Mouse (Mus musculus) lung, embryonic 14.5 days (tissue): ENCODE data around the gene Zeb2. TPM values are rescaled to one million over a fixed set of nuclear protein-coding genes. Genes with fewer than 3 reads are reported as not detected.

Experiments used
- ATAC-seq: fragments of 200-750 bp; cut with Nextera tagmentation; 2 replicates; pipeline ENCODE4 v1.8.0; 2017; ENCODE audit warnings: mild to moderate bottlenecking, moderate TSS enrichment, moderate library complexity; ENCODE audit not compliant: insufficient read depth
- DNase-seq: peaks from one replicate; pipeline ENCODE4 v3.0.0-alpha.2; 2015
- H3K27ac ChIP-seq: fragments of 300-500 bp; sonication (generic); 2 replicates; pipeline ENCODE4 v1.5.1; 2014; ENCODE audit warnings: low read depth, mild to moderate bottlenecking, moderate library complexity
- H3K27me3 ChIP-seq: fragments of 300-500 bp; sonication (generic); 2 replicates; pipeline ENCODE4 v1.6.1; 2014; ENCODE audit warnings: low read length, control low read depth; ENCODE audit not compliant: insufficient read depth
- H3K36me3 ChIP-seq: fragments of 300-500 bp; sonication (generic); 2 replicates; pipeline ENCODE4 v1.6.1; 2014; ENCODE audit warnings: control low read depth; ENCODE audit not compliant: insufficient read depth
- H3K4me1 ChIP-seq: fragments of 300-500 bp; sonication (generic); 2 replicates; pipeline ENCODE4 v1.6.1; 2014; ENCODE audit warnings: antibody characterized with exemption, control low read depth; ENCODE audit not compliant: insufficient read depth
- H3K4me2 ChIP-seq: fragments of 300-500 bp; sonication (generic); 2 replicates; pipeline ENCODE4 v1.6.1; 2014; ENCODE audit warnings: mild to moderate bottlenecking
- H3K4me3 ChIP-seq: fragments of 300-500 bp; sonication (generic); 2 replicates; pipeline ENCODE4 v1.5.1; 2014; ENCODE audit warnings: low read depth, low read length
- H3K9ac ChIP-seq: fragments of 300-500 bp; sonication (generic); 2 replicates; pipeline ENCODE4 v1.6.1; 2014
- H3K9me3 ChIP-seq: fragments of 300-500 bp; sonication (generic); 2 replicates; pipeline ENCODE4 v1.6.1; 2016; ENCODE audit warnings: low read depth, low read length, control low read depth
- CTCF ChIP-seq: IDR thresholded peaks from 2 replicates; pipeline ENCODE4 v1.5.1; 2016; ENCODE audit warnings: antibody characterized with exemption, low read depth
- WGBS: fragments of 180-500 bp; shearing (Covaris S2); extraction: QIAGEN DNeasy Blood & Tissue Kit; methylation state at CpG from one replicate; pipeline ENCODE4 v1.1.7; 2014; 5-methylcytosine and 5-hydroxymethylcytosine counted together
- polyA plus RNA-seq: library from polyadenylated mRNA; unstranded; fragments of >200 nt; fragmentation: Nextera tagmentation; extraction: Ambion mirVana; gene quantifications from 2 replicates; pipeline ENCODE4 v1.2.1, GENCODE M21; 2014

Zeb2 gene
- polyA plus RNA-seq, 1 experiment from 2014 or later = 90.4 TPM

GRCm38 (mm10) chr2:45077938-45078487, 39.2 kb downstream of the Zeb2 start:
- H3K4me3 ChIP-seq = no peak overlapping the region
- no peak for TF ChIP-seq CTCF
- ATAC-seq (no peak), DNase-seq (peak; percentile 46)
- H3K27ac ChIP-seq = no peak overlapping the region
- H3K9ac ChIP-seq = no peak overlapping the region
- H3K27me3 ChIP-seq = no peaks in the 10 kb centered on the region
- 44% methylated on average over 3 of the region's 3 CpGs for WGBS
- no peaks in the 10 kb centered on the region for H3K9me3 ChIP-seq
- H3K36me3 ChIP-seq = peaks cover 38% of the 10 kb centered on the region; the same call in 1 of the 2 replicates
- H3K4me2 ChIP-seq = no peak overlapping the region
- peaks cover 3% of the 10 kb centered on the region; the same call in 1 of the 2 replicates for H3K4me1 ChIP-seq

DNA sequence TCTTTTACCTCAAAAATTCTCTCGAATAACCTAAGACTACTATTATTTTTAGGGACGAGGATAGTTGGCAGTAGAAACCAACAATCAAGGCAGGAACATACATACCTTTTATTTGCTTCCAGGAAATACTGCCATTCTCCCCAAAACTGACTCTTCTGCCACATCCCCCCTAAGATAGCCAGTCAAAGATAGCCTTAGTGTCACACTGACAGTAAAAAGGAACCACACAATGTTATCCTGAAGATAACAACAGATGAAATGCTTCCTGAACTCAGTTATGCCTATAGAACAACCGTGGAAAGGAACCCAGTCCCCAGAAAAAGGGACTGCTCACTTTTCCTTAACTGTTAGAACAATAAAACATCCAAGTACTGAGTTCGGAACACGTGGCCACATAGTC, 39.8 kb downstream of the Zeb2 start:
- no peak overlapping the region for H3K9ac ChIP-seq
- peaks cover 37% of the 10 kb centered on the region; the same call in 1 of the 2 replicates for H3K36me3 ChIP-seq
- no peak overlapping the region for H3K4me3 ChIP-seq
- DNase-seq = no peak
- no peak for TF ChIP-seq CTCF
- ATAC-seq = no peak
- 82% methylated on average over 5 of the region's 5 CpGs for WGBS
- no peaks in the 10 kb centered on the region for H3K27me3 ChIP-seq
- H3K4me1 ChIP-seq = peaks cover 5% of the 10 kb centered on the region; the same call in 1 of the 2 replicates
- H3K4me2 ChIP-seq = no peak overlapping the region
- H3K9me3 ChIP-seq = no peaks in the 10 kb centered on the region
- no peak overlapping the region for H3K27ac ChIP-seq

- H3K4me2 ChIP-seq = no peak overlapping the region
- no peak for DNase-seq
- TF ChIP-seq CTCF = no peak
- peaks cover 6% of the 10 kb centered on the region; the same call in 1 of the 2 replicates for H3K4me1 ChIP-seq
- no peaks in the 10 kb centered on the region for H3K27me3 ChIP-seq
- peaks cover 38% of the 10 kb centered on the region; the same call in 1 of the 2 replicates for H3K36me3 ChIP-seq
- H3K27ac ChIP-seq = no peak overlapping the region
- no peak overlapping the region for H3K9ac ChIP-seq
- no peaks in the 10 kb centered on the region for H3K9me3 ChIP-seq
- ATAC-seq = no peak
- H3K4me3 ChIP-seq = no peak overlapping the region
- WGBS = 61% methylated on average over 6 of the region's 6 CpGs
These were observed 44.2 kb downstream of the Zeb2 start for GRCm38 (mm10) chr2:45073025-45073424.

DNA sequence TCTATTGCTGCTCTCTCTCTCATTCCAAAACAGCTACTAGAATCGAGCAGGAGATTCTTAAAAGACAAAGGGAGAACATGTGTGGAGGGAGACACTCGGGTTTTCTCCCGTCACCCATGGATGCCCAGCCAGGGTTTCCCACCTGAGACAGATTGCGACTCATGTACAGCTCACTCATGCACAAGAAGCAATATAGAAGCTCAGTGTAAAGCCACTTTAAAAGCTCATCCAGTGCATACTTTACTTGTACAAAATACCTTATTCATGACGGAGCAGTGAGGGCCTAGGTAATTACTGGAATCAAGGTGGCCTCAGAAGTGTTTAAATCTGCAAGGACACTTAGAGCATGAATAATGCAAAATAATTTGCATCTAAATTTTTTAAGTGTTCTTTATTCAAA, 45.9 kb downstream of the Zeb2 start:
- Histone ChIP-seq H3K27ac (peak overlapping the region; percentile 68), H3K4me3 (no peak overlapping the region), H3K36me3 (peaks cover 26% of the 10 kb centered on the region; the same call in 1 of the 2 replicates), H3K4me1 (peaks cover 6% of the 10 kb centered on the region; the same call in 1 of the 2 replicates), H3K4me2 (peak overlapping the region; percentile 13; the same call in 1 of the 2 replicates), H3K9me3 (no peaks in the 10 kb centered on the region), H3K9ac (peak overlapping the region; percentile 21), H3K27me3 (no peaks in the 10 kb centered on the region)
- 57% methylated on average over 5 of the region's 5 CpGs for WGBS
- no peak for TF ChIP-seq CTCF
- ATAC-seq (0 out of 2 replicates have a peak, but pooled peaks have one; percentile 7), DNase-seq (no peak)

DNA sequence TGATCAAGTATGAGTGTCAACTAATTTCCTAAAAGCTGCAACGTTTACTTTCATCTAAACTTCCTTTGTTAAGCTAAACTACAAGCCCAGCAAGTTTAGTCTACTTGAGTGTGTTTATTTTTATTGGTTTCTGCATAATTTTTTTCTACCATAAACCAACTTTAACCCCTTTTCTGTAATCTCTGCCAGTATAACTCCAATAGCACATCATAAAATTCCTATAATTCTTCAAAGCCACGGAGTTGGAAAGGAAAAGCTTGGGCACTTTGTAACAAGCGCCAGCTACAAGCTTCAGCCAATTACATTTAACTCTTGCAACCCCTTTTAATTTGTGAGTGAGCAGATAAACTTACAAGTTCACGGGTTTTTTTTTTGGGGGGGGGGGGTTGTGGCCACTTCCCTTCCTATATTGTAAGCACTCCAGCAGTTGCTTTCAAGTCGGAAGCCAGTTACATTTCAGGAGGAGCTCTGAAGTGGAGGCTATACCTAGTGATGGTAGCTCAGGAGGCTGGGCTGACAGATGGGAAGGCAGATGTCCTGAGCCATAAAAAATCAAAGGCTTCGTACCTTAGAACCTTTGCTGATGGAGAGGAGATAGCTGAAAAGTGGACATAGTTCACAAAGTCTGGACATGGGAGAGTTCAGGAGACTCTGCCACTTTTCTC, 46.5 kb downstream of the Zeb2 start:
- H3K27me3 ChIP-seq = no peaks in the 10 kb centered on the region
- DNase-seq = peak; percentile 88
- ATAC-seq = peak; percentile 65
- H3K9me3 ChIP-seq = no peaks in the 10 kb centered on the region
- H3K4me2 ChIP-seq = peak overlapping the region; percentile 13; the same call in 1 of the 2 replicates
- H3K9ac ChIP-seq = peak overlapping the region; percentile 21
- TF ChIP-seq CTCF = no peak
- WGBS = 23% methylated on average over 6 of the region's 6 CpGs
- H3K27ac ChIP-seq = peak overlapping the region; percentile 68
- H3K4me3 ChIP-seq = no peak overlapping the region
- peaks cover 28% of the 10 kb centered on the region; the same call in 1 of the 2 replicates for H3K36me3 ChIP-seq
- H3K4me1 ChIP-seq = peaks cover 6% of the 10 kb centered on the region; the same call in 1 of the 2 replicates

GRCm38 (mm10) chr2:45068792-45069550, 48.2 kb downstream of the Zeb2 start:
- ATAC-seq = no peak
- Histone ChIP-seq H3K9me3 (no peaks in the 10 kb centered on the region), H3K4me2 (no peak overlapping the region), H3K27me3 (no peaks in the 10 kb centered on the region), H3K4me1 (peaks cover 6% of the 10 kb centered on the region; the same call in 1 of the 2 replicates), H3K4me3 (no peak overlapping the region), H3K27ac (peak overlapping the region; percentile 40; the same call in 1 of the 2 replicates), H3K9ac (no peak overlapping the region), H3K36me3 (peaks cover 26% of the 10 kb centered on the region; the same call in 1 of the 2 replicates)
- no peak for DNase-seq
- TF ChIP-seq CTCF = no peak
- WGBS = 85% methylated on average over 7 of the region's 7 CpGs
